Mouse (Mus musculus) lung, adult 2 months (tissue): ENCODE results near the gene Tes3-ps.

Source experiments
- CTCF ChIP-seq: fragments of 200-500 bp; IDR thresholded peaks from 2 replicates; pipeline ENCODE4 v1.5.1; 2011; ENCODE audit warnings: mild to moderate bottlenecking, low read length, control low read depth; ENCODE audit not compliant: insufficient read depth
- POLR2A ChIP-seq: fragments of 200-500 bp; IDR thresholded peaks from 2 replicates; pipeline ENCODE4 v1.6.1; 2011; ENCODE audit warnings: low read depth, mild to moderate bottlenecking, control low read depth, low read length, borderline replicate concordance; ENCODE audit errors: extremely low read depth

DNA sequence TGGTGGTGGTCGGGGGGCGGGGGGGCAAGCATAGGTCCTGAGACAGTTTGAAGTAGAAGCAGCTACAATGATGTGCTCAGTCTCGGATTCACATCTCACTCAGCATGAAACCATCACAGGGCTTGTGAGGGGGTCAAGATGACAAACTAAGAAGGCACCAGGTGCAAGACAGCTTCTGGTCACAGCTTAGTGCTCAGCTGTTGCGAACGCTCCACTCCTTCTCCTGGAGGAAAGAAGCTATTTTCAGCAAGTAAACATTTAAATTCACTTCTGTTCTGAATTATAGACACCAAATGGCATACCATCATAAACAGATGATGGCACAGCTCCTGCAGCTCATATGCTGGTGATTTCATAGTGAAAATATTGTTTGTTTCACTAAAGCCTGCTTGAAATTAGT is 7.7 kb upstream of the Tes3-ps start:
- TF ChIP-seq CTCF, result no peak
- TF ChIP-seq POLR2A, result no peak
